Mouse (Mus musculus) MEL (cell line): Measurements from ENCODE around the gene Adam33. TPM values are rescaled to one million over a fixed set of nuclear protein-coding genes. Genes with fewer than 3 reads are reported as not detected.

Experiments used
- DNase-seq: peaks from one replicate; pipeline ENCODE4 v3.0.0; 2011; ENCODE audit warnings: low read depth, low spot score
- H3K27ac ChIP-seq: 2 replicates; pipeline ENCODE4 v1.5.1; 2012; ENCODE audit warnings: low read depth, mild to moderate bottlenecking, control low read depth, low read length, moderate library complexity; ENCODE audit not compliant: control insufficient read depth
- H3K27me3 ChIP-seq, 2 experiments: fragments of 150-350 bp in 1 of 2; sonication (generic) in 1 of 2; 2 replicates each; pipeline ENCODE4 v1.6.1; 2012; ENCODE audit warnings: low read length in 2 of 2, mild to moderate bottlenecking in 2 of 2, improper control_type of control experiment in 1 of 2, moderate library complexity in 1 of 2; ENCODE audit not compliant: insufficient read depth in 2 of 2, control insufficient read depth in 1 of 2
- H3K36me3 ChIP-seq, 2 experiments: 2 replicates each; pipeline ENCODE4 v1.6.1; 2012 to 2014; ENCODE audit warnings: low read length in 2 of 2, improper control_type of control experiment in 1 of 2, inconsistent platforms in 1 of 2, mild to moderate bottlenecking in 1 of 2; ENCODE audit not compliant: insufficient read depth in 2 of 2, control insufficient read depth in 1 of 2
- H3K4me1 ChIP-seq, 2 experiments: fragments of 150-350 bp in 1 of 2; sonication (generic) in 1 of 2; 2 replicates each; pipeline ENCODE4 v1.6.1; 2012; ENCODE audit warnings: low read length in 2 of 2, improper control_type of control experiment in 1 of 2, mild to moderate bottlenecking in 1 of 2; ENCODE audit not compliant: insufficient read depth in 2 of 2, control insufficient read depth in 1 of 2
- H3K4me3 ChIP-seq, 2 experiments: fragments of 150-350 bp in 1 of 2; sonication (generic) in 1 of 2; 2 replicates each; pipeline ENCODE4 v1.5.1; 2012; ENCODE audit warnings: low read depth in 2 of 2, low read length in 2 of 2, mild to moderate bottlenecking in 2 of 2, moderate library complexity in 2 of 2, control low read depth in 1 of 2, improper control_type of control experiment in 1 of 2; ENCODE audit not compliant: control insufficient read depth in 1 of 2, insufficient read depth in 1 of 2
- H3K79me2 ChIP-seq: 2 replicates; pipeline ENCODE4 v1.6.1; 2012; ENCODE audit warnings: mild to moderate bottlenecking, low read length, moderate library complexity; ENCODE audit not compliant: control insufficient read depth, poor library complexity, insufficient read depth
- H3K9ac ChIP-seq: 2 replicates; pipeline ENCODE4 v1.6.1; 2012; ENCODE audit warnings: low read depth, mild to moderate bottlenecking, control low read depth, low read length, moderate library complexity; ENCODE audit not compliant: control insufficient read depth, poor library complexity, severe bottlenecking
- H3K9me3 ChIP-seq: fragments of 150-350 bp; sonication (generic); replicated peaks from 2 replicates; pipeline ENCODE4 v1.6.1; 2012; ENCODE audit warnings: mild to moderate bottlenecking, low read length, improper control_type of control experiment, moderate library complexity; ENCODE audit not compliant: insufficient read depth
- BHLHE40 ChIP-seq: IDR thresholded peaks from 2 replicates; pipeline ENCODE4 v1.6.1; 2012; ENCODE audit warnings: low read depth, mild to moderate bottlenecking, inconsistent platforms, low read length, improper control_type of control experiment, borderline replicate concordance
- CHD1 ChIP-seq: IDR thresholded peaks from 2 replicates; pipeline ENCODE4 v1.6.1; 2012; ENCODE audit warnings: low read depth, mild to moderate bottlenecking, inconsistent platforms, low read length, improper control_type of control experiment
- CHD2 ChIP-seq: IDR thresholded peaks from 2 replicates; pipeline ENCODE4 v1.6.1; 2011; ENCODE audit warnings: low read length, improper control_type of control experiment
- E2F4 ChIP-seq: IDR thresholded peaks from 2 replicates; pipeline ENCODE4 v1.6.1; 2011; ENCODE audit warnings: low read depth, low read length, improper control_type of control experiment, borderline replicate concordance
- EP300 ChIP-seq, 2 experiments: IDR thresholded peaks; 2 replicates each; pipeline ENCODE4 v1.6.1; 2011; ENCODE audit warnings: improper control_type of control experiment in 2 of 2, low read length in 2 of 2, low read depth in 1 of 2, mild to moderate bottlenecking in 1 of 2
- GABPA ChIP-seq: IDR thresholded peaks from 2 replicates; pipeline ENCODE4 v1.6.1; 2012; ENCODE audit warnings: low read depth, mild to moderate bottlenecking, inconsistent platforms, low read length, improper control_type of control experiment, moderate library complexity
- GATA1 ChIP-seq: IDR thresholded peaks from 2 replicates; pipeline ENCODE4 v1.6.1; 2011; ENCODE audit warnings: low read depth, low read length, improper control_type of control experiment
- KAT2A ChIP-seq: conservative IDR thresholded peaks from 2 replicates; pipeline ENCODE4 v1.6.1; 2012; ENCODE audit warnings: low read depth, low read length, improper control_type of control experiment, inconsistent platforms
- MAZ ChIP-seq: IDR thresholded peaks from 2 replicates; pipeline ENCODE4 v1.6.1; 2012; ENCODE audit warnings: low read depth, mild to moderate bottlenecking, inconsistent platforms, low read length, improper control_type of control experiment
- MEF2A ChIP-seq: IDR thresholded peaks from 2 replicates; pipeline ENCODE4 v1.6.1; 2014; ENCODE audit warnings: low read depth, mild to moderate bottlenecking, inconsistent platforms, low read length, improper control_type of control experiment; ENCODE audit not compliant: poor library complexity, insufficient replicate concordance, severe bottlenecking; ENCODE audit errors: extremely low read depth
- MYB ChIP-seq: IDR thresholded peaks from 2 replicates; pipeline ENCODE4 v1.6.1; 2011; ENCODE audit warnings: mild to moderate bottlenecking, low read depth, low read length, improper control_type of control experiment
- MYC ChIP-seq: IDR thresholded peaks from 2 replicates; pipeline ENCODE4 v1.6.1; 2011; ENCODE audit warnings: low read depth, mild to moderate bottlenecking, low read length, improper control_type of control experiment, moderate library complexity
- RAD21 ChIP-seq: IDR thresholded peaks from 2 replicates; pipeline ENCODE4 v1.6.1; 2011; ENCODE audit warnings: mild to moderate bottlenecking, low read depth, low read length, improper control_type of control experiment
- RCOR1 ChIP-seq: IDR thresholded peaks from 2 replicates; pipeline ENCODE4 v1.6.1; 2012; ENCODE audit warnings: low read depth, mild to moderate bottlenecking, inconsistent platforms, low read length, improper control_type of control experiment
- SIN3A ChIP-seq: IDR thresholded peaks from 2 replicates; pipeline ENCODE4 v1.6.1; 2012; ENCODE audit warnings: low read length, improper control_type of control experiment, inconsistent platforms
- SMC3 ChIP-seq: IDR thresholded peaks from 2 replicates; pipeline ENCODE4 v1.6.1; 2011; ENCODE audit warnings: low read depth, low read length, improper control_type of control experiment
- UBTF ChIP-seq: IDR thresholded peaks from 2 replicates; pipeline ENCODE4 v1.6.1; 2012; ENCODE audit warnings: low read depth, mild to moderate bottlenecking, inconsistent platforms, low read length, improper control_type of control experiment, moderate library complexity, borderline replicate concordance; ENCODE audit not compliant: insufficient read depth
- USF2 ChIP-seq, 2 experiments: IDR thresholded peaks; 2 replicates each; pipeline ENCODE4 v1.6.1; 2011 to 2012; ENCODE audit warnings: improper control_type of control experiment in 2 of 2, low read length in 2 of 2, borderline replicate concordance in 1 of 2, inconsistent platforms in 1 of 2, low read depth in 1 of 2, mild to moderate bottlenecking in 1 of 2; ENCODE audit not compliant: insufficient read depth in 1 of 2
- ZC3H11A ChIP-seq: IDR thresholded peaks from 2 replicates; pipeline ENCODE4 v1.6.1; 2012; ENCODE audit warnings: low read depth, mild to moderate bottlenecking, inconsistent platforms, low read length, improper control_type of control experiment
- ZKSCAN1 ChIP-seq: IDR thresholded peaks from 2 replicates; pipeline ENCODE4 v1.6.1; 2012; ENCODE audit warnings: low read depth, mild to moderate bottlenecking, inconsistent platforms, low read length, improper control_type of control experiment, moderate library complexity
- ZMIZ1 ChIP-seq: IDR thresholded peaks from 2 replicates; pipeline ENCODE4 v1.6.1; 2012; ENCODE audit warnings: low read depth, mild to moderate bottlenecking, inconsistent platforms, low read length, improper control_type of control experiment, moderate library complexity
- polyA plus RNA-seq, 2 experiments: library from polyadenylated mRNA; stranded (reverse) in 1 of 2; unstranded in 1 of 2; fragments of >175 nt in 1 of 2; fragments of >200 nt in 1 of 2; gene quantifications; 2 replicates each; pipeline versions ENCODE4 v1.2.1 to v1.2.4; 2012; ENCODE audit warnings: low replicate concordance in 2 of 2, low read depth in 1 of 2; ENCODE audit not compliant: insufficient read length in 2 of 2, insufficient read depth in 1 of 2, missing spikeins in 1 of 2
- total RNA-seq: library from RNA; depleted of rRNA; stranded (reverse); fragments of 300-350 nt; gene quantifications from 2 replicates; pipeline ENCODE4 v1.2.3, GENCODE M21; 2012

Adam33 gene
- total and polyA plus RNA-seq, 3 experiments: 0.12 to 0.28 TPM; not detected in 1

GRCm38 (mm10) chr2:131025230-131025629, 38.4 kb downstream of the Adam33 start:
- H3K4me1 ChIP-seq: no peaks in the 10 kb centered on the region
- H3K36me3 ChIP-seq: no peaks in the 10 kb centered on the region; a peak in 1 of 4 replicates
- H3K27ac ChIP-seq: no peak overlapping the region
- no peak for DNase-seq
- no peaks in the 10 kb centered on the region for H3K27me3 ChIP-seq
- H3K79me2 ChIP-seq: no peaks in the 10 kb centered on the region
- no peak for TF ChIP-seq GATA1
- no peak for TF ChIP-seq MYC
- TF ChIP-seq SMC3: no peak
- no peak for TF ChIP-seq MEF2A
- no peak for TF ChIP-seq GABPA
- no peak for TF ChIP-seq RCOR1
- TF ChIP-seq ZMIZ1: no peak
- no peak for TF ChIP-seq RAD21
- TF ChIP-seq ZC3H11A: no peak
- TF ChIP-seq MYB: no peak
- no peak overlapping the region for H3K4me3 ChIP-seq
- no peak overlapping the region for H3K9ac ChIP-seq
- H3K9me3 ChIP-seq: no peaks in the 10 kb centered on the region

DNA sequence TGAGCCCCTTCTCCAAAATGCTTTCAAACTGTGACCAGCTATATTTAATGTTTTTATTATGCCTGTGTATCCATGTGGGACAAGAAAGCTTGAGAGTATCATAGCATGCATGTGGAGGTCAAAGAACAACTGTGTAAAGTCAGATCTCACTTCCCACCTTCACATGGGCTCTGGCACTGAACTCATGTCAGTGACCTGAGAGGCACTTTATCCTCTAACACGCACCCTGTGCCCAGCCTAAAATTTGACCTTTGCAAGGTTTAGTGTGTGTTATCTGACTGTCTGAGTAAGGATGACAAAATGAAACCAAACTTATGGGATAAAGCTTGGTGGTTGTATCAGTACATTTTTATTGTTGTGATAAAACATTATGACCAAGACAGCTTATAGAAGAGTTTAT, 53.0 kb downstream of the Adam33 start:
- no peak for TF ChIP-seq UBTF
- TF ChIP-seq CHD1: no peak
- no peak for TF ChIP-seq EP300 (IDR thresholded peaks at IDR 0.05; ENCODE audit: low read depth in 1 of 2, low read length in 2 of 2)
- no peak for TF ChIP-seq CHD2
- H3K27me3 ChIP-seq: no peaks in the 10 kb centered on the region
- no peak for DNase-seq
- H3K9me3 ChIP-seq: no peaks in the 10 kb centered on the region
- no peak overlapping the region for H3K27ac ChIP-seq
- no peaks in the 10 kb centered on the region for H3K4me1 ChIP-seq
- no peaks in the 10 kb centered on the region for H3K79me2 ChIP-seq
- H3K9ac ChIP-seq: no peak overlapping the region
- peaks cover 0 to 3% of the 10 kb centered on the region in 2 experiments; a peak in 1 of 4 replicates for H3K36me3 ChIP-seq
- no peak overlapping the region for H3K4me3 ChIP-seq

GRCm38 (mm10) chr2:131009123-131009522, 54.5 kb downstream of the Adam33 start:
- DNase-seq: no peak
- Histone ChIP-seq H3K4me1 (no peaks in the 10 kb centered on the region), H3K9ac (no peak overlapping the region), H3K9me3 (no peaks in the 10 kb centered on the region), H3K27ac (no peak overlapping the region), H3K4me3 (no peak overlapping the region), H3K79me2 (no peaks in the 10 kb centered on the region), H3K36me3 (no peaks in the 10 kb centered on the region; a peak in 2 of 4 replicates), H3K27me3 (no peaks in the 10 kb centered on the region)
- TF ChIP-seq BHLHE40: no peak
- no peak for TF ChIP-seq GABPA
- no peak for TF ChIP-seq RCOR1
- no peak for TF ChIP-seq SIN3A
- no peak for TF ChIP-seq USF2 (IDR thresholded peaks at IDR 0.05; ENCODE audit: borderline replicate concordance in 1 of 2, insufficient read depth in 1 of 2, low read depth in 1 of 2, low read length in 2 of 2)
- no peak for TF ChIP-seq MAZ
- TF ChIP-seq E2F4: no peak
- no peak for TF ChIP-seq ZKSCAN1
- TF ChIP-seq CHD1: no peak
- no peak for TF ChIP-seq KAT2A
- no peak for TF ChIP-seq SMC3
